Mouse (Mus musculus): Measurements from ENCODE around the gene Gm32742. TPM values are rescaled to one million over a fixed set of nuclear protein-coding genes. Genes with fewer than 3 reads are reported as not detected.
A peak's percentile ranks its signal among the peaks of the same experiment; 100 is the strongest.

Gene Gm32742
- polyA plus RNA-seq, 1 experiment from 2014 or later = not detected

- Histone ChIP-seq H3K9ac (ENCODE audit: low read length) (no peak within 1 kb of the TSS), H3K9me3 (ENCODE audit: control insufficient read depth, low read length) (no peaks in the 10 kb centered on the region), H3K4me2 (peak within 1 kb of the TSS; percentile 26), H3K36me3 (ENCODE audit: control insufficient read depth, insufficient read depth, low read length) (no peaks in the 10 kb centered on the region), H3K27ac (ENCODE audit: low read depth, low read length) (no peak within 1 kb of the TSS), H3K4me1 (ENCODE audit: control insufficient read depth, insufficient read depth, low read length) (peaks cover 9% of the 10 kb centered on the region), H3K4me3 (ENCODE audit: low read depth, low read length) (0 out of 2 replicates have a peak within 1 kb of the TSS, but pooled peaks have one; percentile 1), H3K27me3 (ENCODE audit: control insufficient read depth, insufficient read depth, low read length) (peaks cover 8% of the 10 kb centered on the region; the same call in 1 of the 2 replicates)
- DNase-seq (ENCODE audit: low spot score, missing footprints) = peak; percentile 97
- peak; percentile 81 for ATAC-seq (ENCODE audit: low FRiP score)
- WGBS = 8% methylated on average over 27 of the region's 27 CpGs
Observed at GRCm38 (mm10) chr9:51101756-51102425, 63.4 kb downstream of the Gm32742 start, which contains the start of gene 4833427G06Rik. Gene 4833427G06Rik, minus strand, starts transcription at chr9:51102078.

GRCm38 (mm10) chr9:51096306-51096705, 69.0 kb downstream of the Gm32742 start:
- Histone ChIP-seq H3K4me1 (ENCODE audit: control insufficient read depth, insufficient read depth, low read length) (no peaks in the 10 kb centered on the region), H3K9ac (ENCODE audit: low read length) (no peak overlapping the region), H3K9me3 (ENCODE audit: control insufficient read depth, low read length) (no peaks in the 10 kb centered on the region), H3K4me3 (ENCODE audit: low read depth, low read length) (no peak overlapping the region), H3K27me3 (ENCODE audit: control insufficient read depth, insufficient read depth, low read length) (no peaks in the 10 kb centered on the region; the same call in 1 of the 2 replicates), H3K36me3 (ENCODE audit: control insufficient read depth, insufficient read depth, low read length) (no peaks in the 10 kb centered on the region), H3K27ac (ENCODE audit: low read depth, low read length) (no peak overlapping the region), H3K4me2 (no peak overlapping the region)
- DNase-seq (ENCODE audit: low spot score, missing footprints) (no peak), ATAC-seq (ENCODE audit: low FRiP score) (no peak)
- WGBS = 59% methylated on average over 2 of the region's 2 CpGs

- no peaks in the 10 kb centered on the region for H3K9me3 ChIP-seq (ENCODE audit: control insufficient read depth, low read length)
- no peak for ATAC-seq (ENCODE audit: low FRiP score)
- no peaks in the 10 kb centered on the region for H3K27me3 ChIP-seq (ENCODE audit: control insufficient read depth, insufficient read depth, low read length)
- no peaks in the 10 kb centered on the region for H3K36me3 ChIP-seq (ENCODE audit: control insufficient read depth, insufficient read depth, low read length)
- no peak overlapping the region for H3K4me2 ChIP-seq
- no peak overlapping the region for H3K4me3 ChIP-seq (ENCODE audit: low read depth, low read length)
- H3K9ac ChIP-seq (ENCODE audit: low read length) = no peak overlapping the region
- H3K4me1 ChIP-seq (ENCODE audit: control insufficient read depth, insufficient read depth, low read length) = no peaks in the 10 kb centered on the region
- WGBS = 79% methylated on average over 5 of the region's 5 CpGs
- no peak overlapping the region for H3K27ac ChIP-seq (ENCODE audit: low read depth, low read length)
- DNase-seq (ENCODE audit: low spot score, missing footprints) = no peak
Observed at GRCm38 (mm10) chr9:51093697-51094096, 71.6 kb downstream of the Gm32742 start.

- no peaks in the 10 kb centered on the region for H3K9me3 ChIP-seq (ENCODE audit: control insufficient read depth, low read length)
- no peak overlapping the region for H3K4me2 ChIP-seq
- ATAC-seq (ENCODE audit: low FRiP score) = no peak
- no peak overlapping the region for H3K4me3 ChIP-seq (ENCODE audit: low read depth, low read length)
- 80% methylated on average over 5 of the region's 5 CpGs for WGBS
- peaks cover 5% of the 10 kb centered on the region; the same call in 1 of the 2 replicates for H3K4me1 ChIP-seq (ENCODE audit: control insufficient read depth, insufficient read depth, low read length)
- no peaks in the 10 kb centered on the region for H3K36me3 ChIP-seq (ENCODE audit: control insufficient read depth, insufficient read depth, low read length)
- no peak overlapping the region for H3K27ac ChIP-seq (ENCODE audit: low read depth, low read length)
- H3K9ac ChIP-seq (ENCODE audit: low read length) = no peak overlapping the region
- H3K27me3 ChIP-seq (ENCODE audit: control insufficient read depth, insufficient read depth, low read length) = no peaks in the 10 kb centered on the region
- no peak for DNase-seq (ENCODE audit: low spot score, missing footprints)
Observed at GRCm38 (mm10) chr9:51081614-51082013, 83.7 kb downstream of the Gm32742 start.

MicroRNA genes within 50 kb of the gene (microRNA counts, 519-probe panel; counts per million panel counts)
- microRNA mmu-miR-34b-3p (not detected), microRNA mmu-miR-34b-5p (not detected), microRNA mmu-miR-34c (not detected)

Small RNAs within 50 kb of the gene (microRNA-seq; reads per million reads assigned to microRNA genes)
- 62.9 reads per million, percentile 49 among the genes with 10 or more reads in this experiment for gene Mir34b
- 1,737 reads per million, percentile 83 among the genes with 10 or more reads in this experiment for gene Mir34c

Other genes starting within 250 kb of the Gm32742 start
- gene Sik2, start 156.4 kb downstream of the Gm32742 start, polyA plus RNA-seq (2014; fragmentation: Nextera tagmentation; extraction: Ambion mirVana) = 13.1 and 14.4 TPM in 2 replicates
- not detected in 2 replicates for gene Btg4, start 104.6 kb downstream of the Gm32742 start, polyA plus RNA-seq (2014; fragmentation: Nextera tagmentation; extraction: Ambion mirVana)
- gene Layn, start 88.4 kb downstream of the Gm32742 start, polyA plus RNA-seq (2014; fragmentation: Nextera tagmentation; extraction: Ambion mirVana) = 1.6 and 2.1 TPM in 2 replicates
- gene 4833427G06Rik, start 63.4 kb downstream of the Gm32742 start, polyA plus RNA-seq (2014; fragmentation: Nextera tagmentation; extraction: Ambion mirVana) = not detected in 2 replicates
- 0.05 TPM in 1 of 2 replicates, not detected in the other for gene Pou2af1, start 48.2 kb upstream of the Gm32742 start, polyA plus RNA-seq (2014; fragmentation: Nextera tagmentation; extraction: Ambion mirVana)
- gene Colca2, start 113.1 kb upstream of the Gm32742 start, polyA plus RNA-seq (2014; fragmentation: Nextera tagmentation; extraction: Ambion mirVana) = 1.1 and 1.6 TPM in 2 replicates
- not detected in 2 replicates for gene 1810046K07Rik, start 163.4 kb upstream of the Gm32742 start, polyA plus RNA-seq (2014; fragmentation: Nextera tagmentation; extraction: Ambion mirVana)